Mouse (Mus musculus): ENCODE measurements at regions not wholly inside any gene's neighbourhood (a gene's known extent, or its start where the extent isn't known, plus 50 kb on each side); places are given as distances from the start of the nearest gene placed in this dataset.
A peak's percentile ranks its signal among the peaks of the same experiment; 100 is the strongest.

- DNase-seq (ENCODE audit: low spot score in 2 of 2) = peak; percentile 11 to 17
These were observed 322.7 kb upstream of the Nrp1 start for GRCm38 (mm10) chr8:128035672-128036071.

GRCm38 (mm10) chr8:128039341-128040064, 318.9 kb upstream of the Nrp1 start:
- DNase-seq (ENCODE audit: low spot score in 2 of 2) = no peak

GRCm38 (mm10) chr8:128042877-128043276, 315.5 kb upstream of the Nrp1 start:
- no peak for DNase-seq (ENCODE audit: low spot score in 2 of 2)

- no peak for DNase-seq (ENCODE audit: low spot score in 2 of 2)
These were observed 315.0 kb upstream of the Nrp1 start for GRCm38 (mm10) chr8:128043392-128043791.

GRCm38 (mm10) chr8:128056251-128056650, 302.2 kb upstream of the Nrp1 start:
- DNase-seq (ENCODE audit: low spot score in 2 of 2) = no peak

- DNase-seq (ENCODE audit: low spot score in 2 of 2) = no peak
These were observed 300.6 kb upstream of the Nrp1 start for GRCm38 (mm10) chr8:128057845-128058244.

GRCm38 (mm10) chr8:128059817-128060216, 298.6 kb upstream of the Nrp1 start:
- no peak for DNase-seq (ENCODE audit: low spot score in 2 of 2)

- DNase-seq (ENCODE audit: low spot score in 2 of 2) = no peak
These were observed 294.2 kb upstream of the Nrp1 start for GRCm38 (mm10) chr8:128064211-128064610.

GRCm38 (mm10) chr8:128065127-128065526, 293.3 kb upstream of the Nrp1 start:
- no peak for DNase-seq (ENCODE audit: low spot score in 2 of 2)

GRCm38 (mm10) chr8:128065964-128066680, 292.3 kb upstream of the Nrp1 start:
- no peak for DNase-seq (ENCODE audit: low spot score in 2 of 2)

GRCm38 (mm10) chr8:128069749-128070148, 288.7 kb upstream of the Nrp1 start:
- peak in 1 of 2 experiments; percentile 18 for DNase-seq (ENCODE audit: low spot score in 2 of 2)

GRCm38 (mm10) chr8:128075566-128075965, 282.8 kb upstream of the Nrp1 start:
- no peak for DNase-seq (ENCODE audit: low spot score in 2 of 2)

- no peak for DNase-seq (ENCODE audit: low spot score in 2 of 2)
These were observed 282.2 kb upstream of the Nrp1 start for GRCm38 (mm10) chr8:128076226-128076625.

- DNase-seq (ENCODE audit: low spot score in 2 of 2) = no peak
These were observed 279.7 kb upstream of the Nrp1 start for GRCm38 (mm10) chr8:128078740-128079139.

- no peak for DNase-seq (ENCODE audit: low spot score in 2 of 2)
These were observed 272.6 kb upstream of the Nrp1 start for GRCm38 (mm10) chr8:128085800-128086199.

GRCm38 (mm10) chr8:128087500-128087899, 270.9 kb upstream of the Nrp1 start:
- no peak for DNase-seq (ENCODE audit: low spot score in 2 of 2)

- DNase-seq (ENCODE audit: low spot score in 2 of 2) = peak; percentile 24 to 32
These were observed 265.6 kb upstream of the Nrp1 start for GRCm38 (mm10) chr8:128092826-128093225.

GRCm38 (mm10) chr8:128095451-128095850, 263.0 kb upstream of the Nrp1 start:
- DNase-seq (ENCODE audit: low spot score in 2 of 2) = no peak

- DNase-seq (ENCODE audit: low spot score in 2 of 2) = no peak
These were observed 260.8 kb upstream of the Nrp1 start for GRCm38 (mm10) chr8:128097601-128098000.

GRCm38 (mm10) chr8:128103380-128103779, 255.0 kb upstream of the Nrp1 start:
- no peak for DNase-seq (ENCODE audit: low spot score in 2 of 2)

- DNase-seq (ENCODE audit: low spot score in 2 of 2) = no peak
These were observed 251.8 kb upstream of the Nrp1 start for GRCm38 (mm10) chr8:128106569-128106968.

GRCm38 (mm10) chr8:128107041-128107440, 251.4 kb upstream of the Nrp1 start:
- DNase-seq (ENCODE audit: low spot score in 2 of 2) = no peak

GRCm38 (mm10) chr8:128109036-128109435, 249.4 kb upstream of the Nrp1 start:
- no peak for DNase-seq (ENCODE audit: low spot score in 2 of 2)
